Mouse (Mus musculus): Measurements from ENCODE around the gene Hbb-y.

GRCm38 (mm10) chr7:103870667-103871066, 17.7 kb upstream of the Hbb-y start:
- TF ChIP-seq POLR2A (IDR thresholded peaks at IDR 0.05; ENCODE audit: borderline replicate concordance, extremely low read depth, insufficient read depth, insufficient read length, poor library complexity, severe bottlenecking) (no peak), CTCF (IDR thresholded peaks at IDR 0.05; ENCODE audit: borderline replicate concordance, extremely low read depth, insufficient read depth, insufficient read length) (no peak)
